Mouse (Mus musculus): ENCODE measurements around the gene Aicda.
"Not testable (repeated sequence)": the region's sequence is repeated elsewhere in the genome, so short reads cannot be mapped to it uniquely, and the experiment has no call there.

The Aicda gene

GRCm38 (mm10) chr6:122554102-122554501, 501 bp downstream of the Aicda start:
- DNase-seq (ENCODE audit: low spot score in 2 of 2): no peak

GRCm38 (mm10) chr6:122555266-122555665, 1.7 kb downstream of the Aicda start:
- no peak for DNase-seq (ENCODE audit: low spot score in 2 of 2)

- DNase-seq (ENCODE audit: low spot score in 2 of 2): peak; percentile 58 to 72
Measured at GRCm38 (mm10) chr6:122556959-122557561, 3.5 kb downstream of the Aicda start.

- peak; percentile 63 to 75 for DNase-seq (ENCODE audit: low spot score in 2 of 2)
Measured at GRCm38 (mm10) chr6:122560427-122560826, 6.8 kb downstream of the Aicda start.

GRCm38 (mm10) chr6:122561005-122561404, 7.4 kb downstream of the Aicda start:
- no peak for DNase-seq (ENCODE audit: low spot score in 2 of 2)

- peak in 1 of 2 experiments; percentile 36 for DNase-seq (ENCODE audit: low spot score in 2 of 2)
Measured at GRCm38 (mm10) chr6:122562463-122562862, 8.9 kb downstream of the Aicda start.

GRCm38 (mm10) chr6:122565070-122565784, 11.6 kb downstream of the Aicda start:
- no peak for DNase-seq (ENCODE audit: low spot score in 2 of 2)

- DNase-seq (ENCODE audit: low spot score in 2 of 2): peak; percentile 35 to 41
Measured at GRCm38 (mm10) chr6:122569113-122569512, 15.5 kb downstream of the Aicda start.

- DNase-seq (ENCODE audit: low spot score in 2 of 2): no peak
Measured at GRCm38 (mm10) chr6:122569762-122570161, 16.2 kb downstream of the Aicda start.

- DNase-seq (ENCODE audit: low spot score in 2 of 2): peak; percentile 64 to 72
Measured at GRCm38 (mm10) chr6:122570695-122571616, 17.4 kb downstream of the Aicda start.

- no peak for DNase-seq (ENCODE audit: low spot score in 2 of 2)
Measured at GRCm38 (mm10) chr6:122571617-122571959, 18.0 kb downstream of the Aicda start.

GRCm38 (mm10) chr6:122575037-122575436, 21.4 kb downstream of the Aicda start:
- not testable (repeated sequence) for DNase-seq (ENCODE audit: low spot score in 2 of 2)

GRCm38 (mm10) chr6:122577030-122577429, 23.4 kb downstream of the Aicda start:
- no peak for DNase-seq (ENCODE audit: low spot score in 2 of 2)

- DNase-seq (ENCODE audit: low spot score in 2 of 2): no peak
Measured at GRCm38 (mm10) chr6:122579086-122579485, 25.5 kb downstream of the Aicda start.

- DNase-seq (ENCODE audit: low spot score in 2 of 2): no peak
Measured at GRCm38 (mm10) chr6:122591027-122591758, 37.6 kb downstream of the Aicda start.

GRCm38 (mm10) chr6:122592905-122593304, 39.3 kb downstream of the Aicda start:
- no peak for DNase-seq (ENCODE audit: low spot score in 2 of 2)

GRCm38 (mm10) chr6:122595637-122596036, 42.0 kb downstream of the Aicda start:
- peak; percentile 26 to 54 for DNase-seq (ENCODE audit: low spot score in 2 of 2)

GRCm38 (mm10) chr6:122596608-122597007, 43.0 kb downstream of the Aicda start:
- DNase-seq (ENCODE audit: low spot score in 2 of 2): peak; percentile 22 to 44

- peak; percentile 16 to 31 for DNase-seq (ENCODE audit: low spot score in 2 of 2)
Measured at GRCm38 (mm10) chr6:122598014-122598413, 44.4 kb downstream of the Aicda start.

- peak; percentile 40 to 51 for DNase-seq (ENCODE audit: low spot score in 2 of 2)
Measured at GRCm38 (mm10) chr6:122598436-122598835, 44.8 kb downstream of the Aicda start.

GRCm38 (mm10) chr6:122599054-122599737, 45.6 kb downstream of the Aicda start:
- peak; percentile 27 to 35 for DNase-seq (ENCODE audit: low spot score in 2 of 2)
